Mouse (Mus musculus) neural tube, embryonic 11.5 days (tissue): ENCODE results near the gene Scn5a. TPM values are rescaled to one million over a fixed set of nuclear protein-coding genes. Genes with fewer than 3 reads are reported as not detected.

Source experiments
- ATAC-seq: fragments of 200-750 bp; cut with Nextera tagmentation; 2 replicates; pipeline ENCODE4 v1.8.0; 2017; ENCODE audit warnings: moderate number of reproducible peaks, mild to moderate bottlenecking, moderate TSS enrichment, moderate library complexity; ENCODE audit not compliant: insufficient read depth, low FRiP score, low TSS enrichment
- DNase-seq: peaks from one replicate; pipeline ENCODE4 v3.0.0-alpha.2; 2015; ENCODE audit warnings: low spot score
- H3K27ac ChIP-seq: fragments of 300-500 bp; sonication (generic); 2 replicates; pipeline ENCODE4 v1.5.1; 2014; ENCODE audit warnings: low read depth, mild to moderate bottlenecking, low read length
- H3K27me3 ChIP-seq: fragments of 300-500 bp; sonication (generic); 2 replicates; pipeline ENCODE4 v1.6.1; 2014; ENCODE audit warnings: mild to moderate bottlenecking, low read length, mixed read lengths; ENCODE audit not compliant: control insufficient read depth, insufficient read depth
- H3K36me3 ChIP-seq: fragments of 300-500 bp; sonication (generic); 2 replicates; pipeline ENCODE4 v1.6.1; 2014; ENCODE audit warnings: mild to moderate bottlenecking, low read length, moderate library complexity, mixed read lengths; ENCODE audit not compliant: control insufficient read depth, insufficient read depth
- H3K4me1 ChIP-seq: fragments of 300-500 bp; sonication (generic); 2 replicates; pipeline ENCODE4 v1.6.1; 2014; ENCODE audit warnings: low read length, mixed read lengths; ENCODE audit not compliant: control insufficient read depth, insufficient read depth
- H3K4me2 ChIP-seq: fragments of 300-500 bp; sonication (generic); 2 replicates; pipeline ENCODE4 v1.6.1; 2014; ENCODE audit warnings: low read depth, mild to moderate bottlenecking, moderate library complexity
- H3K4me3 ChIP-seq: fragments of 300-500 bp; sonication (generic); 2 replicates; pipeline ENCODE4 v1.5.1; 2014; ENCODE audit warnings: low read depth, low read length
- H3K9ac ChIP-seq: fragments of 300-500 bp; sonication (generic); 2 replicates; pipeline ENCODE4 v1.6.1; 2014; ENCODE audit warnings: mild to moderate bottlenecking, low read length
- H3K9me3 ChIP-seq: fragments of 300-500 bp; sonication (generic); 2 replicates; pipeline ENCODE4 v1.6.1; 2016; ENCODE audit warnings: low read length; ENCODE audit not compliant: control insufficient read depth
- WGBS: fragments of 180-500 bp; shearing (Covaris S2); extraction: QIAGEN DNeasy Blood & Tissue Kit; methylation state at CpG from one replicate; pipeline ENCODE4 v1.1.7; 2014; 5-methylcytosine and 5-hydroxymethylcytosine counted together
- polyA plus RNA-seq: library from polyadenylated mRNA; unstranded; fragments of >200 nt; fragmentation: Nextera tagmentation; extraction: Ambion mirVana; gene quantifications from 2 replicates; pipeline ENCODE4 v1.2.1, GENCODE M21; 2014

The Scn5a gene
- polyA plus RNA-seq, 1 experiment from 2014 or later, result 1.0 TPM

DNA sequence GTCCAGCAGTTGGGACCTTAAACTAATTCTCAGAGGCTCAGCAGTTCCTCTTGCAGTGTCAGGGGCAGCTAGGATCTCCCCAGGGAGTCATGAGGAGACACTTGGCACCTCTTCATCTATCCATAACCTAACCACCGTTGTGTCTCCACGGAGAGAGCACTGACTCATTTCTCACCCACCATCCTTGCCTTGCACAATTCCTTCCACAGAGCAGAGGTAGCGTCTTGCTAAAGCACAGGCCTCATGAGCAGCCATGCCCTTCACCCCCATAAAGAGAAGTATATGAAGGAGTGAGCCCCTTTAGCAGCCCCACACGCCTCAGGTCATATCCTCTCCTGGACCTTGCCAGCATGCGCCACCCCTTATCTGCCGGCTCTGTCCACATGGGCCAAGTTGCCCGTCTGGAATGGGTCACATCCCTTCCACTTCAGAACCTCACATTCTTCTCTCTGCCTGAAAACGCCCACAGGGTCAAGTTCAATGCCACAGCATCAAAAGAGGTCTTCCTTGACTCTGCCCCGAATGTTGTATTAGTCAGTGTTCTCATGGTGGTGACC is 105.1 kb downstream of the Scn5a start:
- H3K4me1 ChIP-seq, result peaks cover 7% of the 10 kb centered on the region; the same call in 1 of the 2 replicates
- no peaks in the 10 kb centered on the region for H3K27me3 ChIP-seq
- no peak overlapping the region for H3K9ac ChIP-seq
- no peaks in the 10 kb centered on the region; the same call in 1 of the 2 replicates for H3K36me3 ChIP-seq
- no peaks in the 10 kb centered on the region for H3K9me3 ChIP-seq
- no peak for ATAC-seq
- WGBS, result 76% methylated on average over 9 of the region's 9 CpGs
- no peak for DNase-seq
- no peak overlapping the region for H3K4me2 ChIP-seq
- no peak overlapping the region for H3K4me3 ChIP-seq
- H3K27ac ChIP-seq, result no peak overlapping the region

- Histone ChIP-seq H3K36me3 (no peaks in the 10 kb centered on the region; the same call in 1 of the 2 replicates), H3K9me3 (no peaks in the 10 kb centered on the region), H3K27me3 (no peaks in the 10 kb centered on the region), H3K4me3 (no peak overlapping the region), H3K4me1 (peaks cover 4% of the 10 kb centered on the region; the same call in 1 of the 2 replicates), H3K9ac (no peak overlapping the region), H3K4me2 (no peak overlapping the region), H3K27ac (no peak overlapping the region)
- DNase-seq (no peak), ATAC-seq (no peak)
- 93% methylated on average over 1 of the region's 1 CpGs for WGBS
These were observed 105.8 kb downstream of the Scn5a start for GRCm38 (mm10) chr9:119473011-119473410.

DNA sequence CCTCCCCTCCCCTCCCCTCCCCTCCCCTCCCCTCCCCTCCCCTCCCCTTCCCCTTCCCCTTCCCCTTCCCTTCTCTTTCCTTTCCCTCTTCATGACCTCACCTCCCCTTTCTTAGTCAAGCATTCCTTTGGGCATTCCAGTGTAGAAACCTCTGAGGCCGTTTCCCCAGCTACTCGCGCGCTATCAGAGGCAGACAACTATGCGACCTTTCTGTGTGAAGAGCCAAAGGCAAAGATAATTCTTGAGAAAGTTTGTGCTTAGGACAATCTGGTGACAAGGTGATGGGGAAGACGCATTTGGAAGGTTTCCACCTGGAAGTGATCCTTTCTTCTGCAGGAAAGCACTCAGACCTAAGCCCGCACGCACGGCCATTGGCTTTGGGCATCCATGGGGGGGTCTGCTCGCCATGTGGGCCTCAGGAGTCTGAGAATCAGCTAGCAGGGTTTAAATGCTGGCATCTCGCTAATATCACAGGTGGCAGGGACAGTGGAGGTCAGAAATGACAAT is 106.4 kb downstream of the Scn5a start:
- 74% methylated on average over 11 of the region's 11 CpGs for WGBS
- no peak overlapping the region for H3K9ac ChIP-seq
- H3K4me2 ChIP-seq, result no peak overlapping the region
- H3K27me3 ChIP-seq, result no peaks in the 10 kb centered on the region
- no peak overlapping the region for H3K27ac ChIP-seq
- no peaks in the 10 kb centered on the region for H3K9me3 ChIP-seq
- H3K36me3 ChIP-seq, result no peaks in the 10 kb centered on the region; the same call in none of the 2 replicates
- no peak for DNase-seq
- H3K4me3 ChIP-seq, result no peak overlapping the region
- H3K4me1 ChIP-seq, result no peaks in the 10 kb centered on the region; the same call in 1 of the 2 replicates
- no peak for ATAC-seq

GRCm38 (mm10) chr9:119469691-119470353 is 109.0 kb downstream of the Scn5a start:
- H3K4me3 ChIP-seq, result no peak overlapping the region
- no peak for ATAC-seq
- H3K4me2 ChIP-seq, result no peak overlapping the region
- no peak overlapping the region for H3K9ac ChIP-seq
- DNase-seq, result no peak
- H3K36me3 ChIP-seq, result peaks cover 6% of the 10 kb centered on the region
- WGBS, result 80% methylated on average over 8 of the region's 8 CpGs
- H3K27ac ChIP-seq, result no peak overlapping the region
- H3K27me3 ChIP-seq, result no peaks in the 10 kb centered on the region
- H3K9me3 ChIP-seq, result no peaks in the 10 kb centered on the region
- no peaks in the 10 kb centered on the region for H3K4me1 ChIP-seq

DNA sequence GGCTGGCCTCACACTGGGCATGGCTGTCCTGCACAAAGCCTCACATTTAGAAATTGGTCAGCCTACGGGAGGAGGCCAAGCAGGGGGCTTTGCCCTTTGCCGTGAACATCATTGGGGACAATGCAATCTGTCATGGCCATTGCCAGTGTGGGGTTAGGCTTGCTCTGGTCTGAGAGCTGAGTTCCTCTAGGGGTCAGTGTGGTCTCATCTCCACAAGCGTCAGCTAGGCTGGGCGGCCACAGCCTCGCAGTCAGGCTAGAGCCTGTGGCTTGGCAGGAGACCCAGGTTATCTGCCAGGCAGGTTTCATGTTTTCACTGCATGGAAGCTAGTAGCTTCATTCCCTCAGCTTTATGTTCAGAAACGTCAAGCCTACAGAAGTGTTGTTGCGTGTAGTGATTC is 113.2 kb downstream of the Scn5a start:
- DNase-seq (no peak), ATAC-seq (no peak; the same call in 1 of the 2 replicates)
- Histone ChIP-seq H3K27ac (no peak overlapping the region), H3K27me3 (no peaks in the 10 kb centered on the region), H3K4me3 (no peak overlapping the region), H3K4me1 (no peaks in the 10 kb centered on the region), H3K9ac (no peak overlapping the region), H3K4me2 (no peak overlapping the region), H3K9me3 (no peaks in the 10 kb centered on the region), H3K36me3 (peaks cover 25% of the 10 kb centered on the region)
- 70% methylated on average over 7 of the region's 7 CpGs for WGBS

DNA sequence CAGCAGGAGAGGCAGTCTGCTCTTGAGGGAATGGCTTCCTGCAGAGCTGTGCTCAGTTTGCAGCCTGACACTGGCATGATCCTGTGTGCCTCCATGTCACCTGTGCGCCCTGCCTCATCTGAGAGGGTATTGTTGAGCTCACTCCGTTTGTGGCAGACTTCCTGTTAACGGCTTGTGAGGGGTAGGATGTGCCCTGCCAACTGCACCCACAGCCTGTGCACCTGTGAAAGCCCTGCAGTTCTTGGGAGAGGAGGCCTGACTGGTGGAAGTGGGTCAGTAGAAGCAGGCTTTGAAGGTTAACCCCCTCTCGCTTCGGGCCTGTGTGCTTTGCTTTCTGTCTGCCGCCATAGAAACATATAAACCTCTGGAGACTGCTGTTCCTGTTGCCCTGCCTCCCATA is 113.8 kb downstream of the Scn5a start:
- 90% methylated on average over 6 of the region's 6 CpGs for WGBS
- no peak overlapping the region for H3K27ac ChIP-seq

DNA sequence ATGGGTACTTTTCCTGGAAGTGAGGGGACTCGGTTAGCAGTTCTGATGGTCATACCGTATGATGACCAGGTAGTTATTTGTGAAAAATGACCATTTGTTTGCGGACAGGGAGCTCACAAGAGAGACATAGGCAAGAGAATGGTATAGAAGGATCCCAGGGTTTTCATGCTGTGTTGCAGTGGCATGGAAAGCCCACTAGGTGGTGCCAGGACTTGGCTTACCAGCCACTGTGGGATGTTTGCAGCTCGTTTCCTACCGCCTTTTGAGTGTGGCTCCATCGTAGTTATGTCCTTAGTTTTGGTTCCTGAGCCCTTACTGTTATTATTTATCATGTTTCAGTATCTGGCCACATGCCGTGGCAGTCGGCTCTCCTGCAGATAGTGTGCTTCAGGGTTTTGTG is 118.4 kb downstream of the Scn5a start:
- peak; percentile 68 for DNase-seq

More for the DNA sequence above, 113.8 kb downstream of the Scn5a start:
- Histone ChIP-seq H3K27me3 (no peaks in the 10 kb centered on the region), H3K4me3 (no peak overlapping the region), H3K4me2 (no peak overlapping the region), H3K4me1 (no peaks in the 10 kb centered on the region), H3K9ac (no peak overlapping the region), H3K9me3 (no peaks in the 10 kb centered on the region), H3K36me3 (peaks cover 25% of the 10 kb centered on the region)
- DNase-seq (no peak), ATAC-seq (no peak)

GRCm38 (mm10) chr9:119457122-119457521 is 121.7 kb downstream of the Scn5a start:
- Histone ChIP-seq H3K27ac (no peak overlapping the region), H3K4me1 (no peaks in the 10 kb centered on the region), H3K36me3 (peaks cover 4% of the 10 kb centered on the region; the same call in 1 of the 2 replicates), H3K9me3 (no peaks in the 10 kb centered on the region), H3K27me3 (no peaks in the 10 kb centered on the region), H3K4me3 (no peak overlapping the region), H3K4me2 (no peak overlapping the region), H3K9ac (no peak overlapping the region)
- ATAC-seq (no peak), DNase-seq (no peak)
- WGBS, result 90% methylated on average over 14 of the region's 14 CpGs

More for the DNA sequence above, 118.4 kb downstream of the Scn5a start:
- Histone ChIP-seq H3K27ac (no peak overlapping the region), H3K4me3 (no peak overlapping the region), H3K9me3 (no peaks in the 10 kb centered on the region), H3K36me3 (peaks cover 21% of the 10 kb centered on the region), H3K9ac (no peak overlapping the region), H3K4me1 (no peaks in the 10 kb centered on the region), H3K4me2 (no peak overlapping the region), H3K27me3 (no peaks in the 10 kb centered on the region)
- ATAC-seq, result no peak
- WGBS, result 57% methylated on average over 8 of the region's 8 CpGs

DNA sequence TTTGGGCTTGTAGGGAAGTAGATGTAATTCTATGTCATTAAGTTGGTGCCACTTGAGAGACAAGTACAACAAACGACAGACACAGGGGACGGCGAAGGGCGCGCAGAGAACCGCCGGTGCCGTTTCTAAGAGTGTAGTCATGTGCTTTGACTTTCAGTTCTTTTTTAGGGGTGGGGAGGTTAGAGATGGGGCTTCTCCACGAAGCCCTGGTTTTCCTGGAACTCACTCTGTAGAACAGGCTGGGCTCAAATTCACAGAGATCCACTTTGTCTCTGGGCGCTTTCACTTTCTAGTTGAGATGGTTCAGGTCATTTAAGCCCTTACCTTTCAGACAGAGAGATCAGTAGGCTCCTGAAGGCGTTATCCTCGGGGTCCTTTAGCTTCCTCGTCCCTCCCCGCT is 122.8 kb downstream of the Scn5a start:
- no peaks in the 10 kb centered on the region for H3K4me1 ChIP-seq
- H3K4me2 ChIP-seq, result no peak overlapping the region
- no peak overlapping the region for H3K27ac ChIP-seq
- no peak for ATAC-seq
- DNase-seq, result no peak
- no peaks in the 10 kb centered on the region for H3K9me3 ChIP-seq
- H3K27me3 ChIP-seq, result no peaks in the 10 kb centered on the region
- H3K9ac ChIP-seq, result no peak overlapping the region
- 90% methylated on average over 14 of the region's 14 CpGs for WGBS
- H3K36me3 ChIP-seq, result peaks cover 2% of the 10 kb centered on the region; the same call in 1 of the 2 replicates
- H3K4me3 ChIP-seq, result no peak overlapping the region
